Mouse (Mus musculus) liver, embryonic 14.5 days (tissue): ENCODE measurements at regions not wholly inside any gene's neighbourhood (a gene's known extent, or its start where the extent isn't known, plus 50 kb on each side); places are given as distances from the start of the nearest gene placed in this dataset.

Source experiments
- CTCF ChIP-seq: IDR thresholded peaks from 2 replicates; pipeline ENCODE4 v1.5.1; 2016; ENCODE audit warnings: antibody characterized with exemption, low read depth, control low read depth
- EP300 ChIP-seq: IDR thresholded peaks from 2 replicates; pipeline ENCODE4 v1.6.1; 2016; ENCODE audit warnings: antibody characterized with exemption, low read depth

GRCm38 (mm10) chr6:66101555-66102071 is 149.2 kb downstream of the 4930544G11Rik start:
- TF ChIP-seq CTCF: no peak
- no peak for TF ChIP-seq EP300
